Mouse (Mus musculus) E14TG2a.4 (cell line): ENCODE measurements around the gene Litaf.
A peak's percentile ranks its signal among the peaks of the same experiment; 100 is the strongest.

Source experiments
- H3K27me3 ChIP-seq: 2 replicates; pipeline ENCODE4 v1.6.1; 2014; ENCODE audit warnings: low read length, control low read depth; ENCODE audit not compliant: insufficient read depth
- H3K36me3 ChIP-seq: 2 replicates; pipeline ENCODE4 v1.6.1; 2014; ENCODE audit warnings: low read length, control low read depth; ENCODE audit not compliant: insufficient read depth
- H3K4me1 ChIP-seq: replicated peaks from 2 replicates; pipeline ENCODE4 v1.6.1; 2014; ENCODE audit warnings: low read depth, low read length, control low read depth
- H3K4me3 ChIP-seq: replicated peaks from 2 replicates; pipeline ENCODE4 v1.5.1; 2014; ENCODE audit warnings: mild to moderate bottlenecking, low read length
- H3K9me3 ChIP-seq: 2 replicates; pipeline ENCODE4 v1.6.1; 2014; ENCODE audit warnings: low read length, control low read depth
- CTCF ChIP-seq: conservative IDR thresholded peaks from 2 replicates; pipeline ENCODE4 v1.5.1; 2014; ENCODE audit warnings: low read length
- NANOG ChIP-seq: IDR thresholded peaks from 2 replicates; pipeline ENCODE4 v1.6.1; 2014; ENCODE audit warnings: borderline replicate concordance, low read length, mixed read lengths
- POU5F1 ChIP-seq: IDR thresholded peaks from 2 replicates; pipeline ENCODE4 v1.6.1; 2014; ENCODE audit warnings: low read length, borderline replicate concordance

Litaf gene

DNA sequence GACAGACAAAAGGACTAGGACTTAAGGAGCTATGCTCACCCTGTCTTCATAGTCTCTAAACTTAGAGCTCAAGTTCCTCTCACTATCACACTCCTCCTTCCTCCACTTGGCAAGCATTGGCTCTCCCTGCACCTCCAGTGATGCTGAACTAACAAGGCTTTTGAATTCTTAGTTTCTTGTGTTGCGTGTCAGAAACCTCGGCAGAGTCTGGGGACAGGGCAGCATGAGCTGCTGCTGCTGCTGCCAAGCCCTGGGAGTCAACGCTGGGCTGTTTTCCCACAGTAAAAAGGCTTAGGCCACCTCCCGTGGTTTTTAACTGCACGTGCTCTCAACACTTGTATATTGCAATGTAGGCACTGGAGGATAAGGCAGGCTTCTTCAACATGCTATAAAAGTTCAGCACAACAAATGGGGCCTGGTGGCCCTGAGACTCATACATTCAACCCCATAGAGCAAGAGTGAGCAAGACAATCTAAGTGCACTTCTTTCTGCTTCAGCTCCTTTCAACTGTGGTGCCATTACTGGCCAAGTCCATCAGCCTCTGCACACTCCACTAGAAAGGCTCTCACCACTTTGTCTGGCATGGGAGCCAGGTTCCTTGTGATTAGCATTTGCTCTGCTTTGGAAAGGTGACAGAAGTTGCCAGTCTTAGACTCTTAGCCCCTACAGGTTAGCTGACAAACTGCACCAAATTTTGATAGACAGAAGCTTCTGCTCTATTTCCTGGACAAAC, 21.1 kb upstream of the Litaf start:
- H3K9me3 ChIP-seq, result no peaks in the 10 kb centered on the region
- no peaks in the 10 kb centered on the region for H3K27me3 ChIP-seq
- no peak overlapping the region for H3K4me3 ChIP-seq
- TF ChIP-seq CTCF, result no peak
- no peak for TF ChIP-seq NANOG
- TF ChIP-seq POU5F1, result no peak
- H3K4me1 ChIP-seq, result no peaks in the 10 kb centered on the region
- H3K36me3 ChIP-seq, result peaks cover 78% of the 10 kb centered on the region

- Histone ChIP-seq H3K4me3 (no peak overlapping the region), H3K36me3 (peaks cover 78% of the 10 kb centered on the region), H3K4me1 (no peaks in the 10 kb centered on the region), H3K27me3 (no peaks in the 10 kb centered on the region), H3K9me3 (no peaks in the 10 kb centered on the region)
- TF ChIP-seq CTCF (no peak), POU5F1 (no peak), NANOG (no peak)
Observed at GRCm38 (mm10) chr16:11086299-11086698, 20.3 kb upstream of the Litaf start.

DNA sequence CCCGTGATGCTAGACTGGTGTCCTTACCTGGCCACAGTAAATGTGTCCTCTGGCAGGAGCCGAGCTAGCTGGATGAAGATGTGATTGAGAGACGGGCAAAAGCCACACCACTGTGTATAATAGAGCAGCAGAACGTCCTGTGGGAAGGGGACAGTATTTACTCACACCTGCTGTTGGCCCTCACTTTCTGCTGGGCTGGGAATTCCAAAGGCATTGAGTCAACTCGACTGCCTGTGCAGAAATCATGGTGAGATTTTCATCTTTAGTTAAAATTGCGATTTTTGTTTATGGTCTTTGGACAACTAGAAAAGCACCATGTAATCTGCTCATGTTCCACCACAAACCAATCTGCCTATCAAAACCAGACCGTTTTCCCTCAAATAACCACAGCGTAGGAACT, 18.2 kb upstream of the Litaf start:
- Histone ChIP-seq H3K4me3 (no peak overlapping the region), H3K4me1 (no peaks in the 10 kb centered on the region), H3K27me3 (no peaks in the 10 kb centered on the region), H3K9me3 (no peaks in the 10 kb centered on the region), H3K36me3 (peaks cover 79% of the 10 kb centered on the region)
- TF ChIP-seq POU5F1, result no peak
- no peak for TF ChIP-seq NANOG
- no peak for TF ChIP-seq CTCF

DNA sequence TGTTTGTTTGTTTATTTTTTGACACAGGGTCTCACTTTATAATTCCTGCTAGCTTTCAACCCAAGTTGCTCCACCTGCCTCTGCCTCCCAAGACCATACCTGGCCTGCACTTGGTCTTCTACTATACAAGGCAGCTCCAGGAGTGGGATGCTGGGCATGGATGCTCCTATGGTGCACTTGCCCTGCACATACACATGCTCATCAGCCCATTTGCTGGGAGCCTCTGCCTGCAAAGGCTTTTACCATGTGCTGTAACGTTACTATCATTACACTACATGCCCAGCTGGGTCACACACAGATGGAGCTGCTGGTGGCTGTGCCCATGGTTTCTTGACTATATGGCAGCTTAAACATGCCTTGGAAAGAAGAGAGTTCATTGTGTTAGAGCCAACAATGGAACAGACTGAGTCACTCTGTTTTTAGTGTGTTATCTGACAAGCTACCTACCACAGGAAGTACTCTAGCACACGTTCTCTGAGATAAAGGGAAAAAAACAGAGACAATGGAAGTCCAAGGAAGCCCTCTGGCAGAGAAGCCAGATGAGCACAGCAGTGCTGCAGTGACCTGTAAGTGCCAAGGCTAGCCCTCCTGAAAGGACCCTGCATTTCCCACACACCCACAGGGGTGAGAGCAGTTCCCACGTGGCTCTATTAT, 12.4 kb upstream of the Litaf start:
- no peak overlapping the region for H3K4me3 ChIP-seq
- no peak for TF ChIP-seq NANOG
- TF ChIP-seq POU5F1, result no peak
- TF ChIP-seq CTCF, result no peak

GRCm38 (mm10) chr16:11077601-11078201, 11.7 kb upstream of the Litaf start:
- no peaks in the 10 kb centered on the region for H3K27me3 ChIP-seq
- TF ChIP-seq CTCF (no peak), POU5F1 (no peak), NANOG (no peak)

More for the DNA sequence above, 12.4 kb upstream of the Litaf start:
- H3K9me3 ChIP-seq, result no peaks in the 10 kb centered on the region
- peaks cover 89% of the 10 kb centered on the region for H3K36me3 ChIP-seq
- peaks cover 23% of the 10 kb centered on the region for H3K4me1 ChIP-seq
- H3K27me3 ChIP-seq, result no peaks in the 10 kb centered on the region

DNA sequence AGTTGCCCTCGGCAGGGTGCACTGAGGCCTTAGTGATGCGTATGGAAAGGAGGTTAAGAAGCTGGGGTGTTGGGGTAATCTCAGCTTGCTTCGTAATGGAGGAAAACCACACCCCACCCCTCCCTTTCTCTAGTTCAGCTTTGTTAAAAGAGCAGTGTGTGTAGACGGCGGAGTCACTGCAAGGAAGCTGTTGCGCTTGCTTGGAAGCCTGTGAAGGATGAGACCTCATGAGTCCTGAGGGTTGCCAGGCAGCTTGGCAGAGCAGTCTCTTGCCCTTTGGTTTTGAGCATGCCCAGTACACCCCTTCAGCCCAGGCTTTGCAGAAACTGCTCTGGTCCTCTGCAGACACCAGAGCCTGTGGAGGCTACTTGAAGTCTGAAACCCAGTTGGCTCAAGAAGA, 7.1 kb upstream of the Litaf start:
- Histone ChIP-seq H3K4me1 (peaks cover 47% of the 10 kb centered on the region), H3K4me3 (0 out of 2 replicates have a peak overlapping the region, but pooled peaks have one; percentile 32), H3K27me3 (peaks cover 8% of the 10 kb centered on the region), H3K9me3 (no peaks in the 10 kb centered on the region), H3K36me3 (peaks cover 56% of the 10 kb centered on the region)
- TF ChIP-seq NANOG (no peak), CTCF (no peak), POU5F1 (no peak)

More at GRCm38 (mm10) chr16:11077601-11078201, 11.7 kb upstream of the Litaf start:
- no peak overlapping the region for H3K4me3 ChIP-seq
- no peaks in the 10 kb centered on the region for H3K9me3 ChIP-seq
- H3K36me3 ChIP-seq, result peaks cover 82% of the 10 kb centered on the region
- H3K4me1 ChIP-seq, result peaks cover 29% of the 10 kb centered on the region

DNA sequence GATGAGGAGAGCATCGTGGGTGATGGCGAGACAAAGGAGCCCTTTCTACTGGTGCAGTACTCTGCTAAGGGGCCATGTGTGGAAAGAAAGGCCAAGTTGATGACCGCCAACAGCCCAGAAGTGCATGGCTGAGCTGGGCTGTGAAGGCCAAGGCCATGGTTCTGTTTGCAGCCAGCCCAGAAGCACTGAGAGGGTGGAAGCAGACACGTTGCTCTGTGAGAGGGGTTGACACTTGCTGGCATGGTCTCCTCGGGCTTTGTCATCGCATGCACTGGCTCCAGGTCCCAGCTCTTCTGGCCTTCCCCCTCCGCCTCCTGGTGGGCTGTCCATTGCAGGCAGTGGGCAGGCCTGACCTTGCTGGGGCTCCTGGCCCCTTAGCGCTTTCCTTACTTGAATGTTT, 6.5 kb upstream of the Litaf start:
- Histone ChIP-seq H3K9me3 (no peaks in the 10 kb centered on the region), H3K36me3 (peaks cover 50% of the 10 kb centered on the region), H3K4me1 (peaks cover 48% of the 10 kb centered on the region), H3K4me3 (peak overlapping the region; percentile 32; the same call in 1 of the 2 replicates), H3K27me3 (peaks cover 14% of the 10 kb centered on the region)
- no peak for TF ChIP-seq CTCF
- no peak for TF ChIP-seq POU5F1
- no peak for TF ChIP-seq NANOG

- TF ChIP-seq CTCF (no peak), POU5F1 (no peak)
Observed at GRCm38 (mm10) chr16:11071887-11072286, 5.9 kb upstream of the Litaf start.

DNA sequence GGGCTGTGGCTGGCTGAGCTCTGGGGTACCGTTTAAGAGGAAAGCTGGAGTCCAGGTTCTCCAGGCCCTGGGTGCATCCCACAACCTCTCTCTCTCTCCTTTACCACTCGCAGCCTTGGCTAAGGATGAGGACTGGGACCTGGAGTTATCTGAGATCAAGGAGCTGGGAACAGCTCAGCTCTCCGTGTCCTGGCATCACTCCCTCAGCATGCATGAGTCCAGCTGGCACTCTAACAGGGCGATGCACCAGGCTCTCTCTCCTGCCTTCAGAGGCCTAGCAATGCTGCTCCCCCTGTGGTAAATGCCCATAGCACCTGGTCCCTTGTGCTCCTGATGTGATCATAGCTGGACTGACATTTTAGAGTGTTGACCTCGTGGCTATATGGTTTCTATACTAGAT, 5.2 kb upstream of the Litaf start:
- Histone ChIP-seq H3K27me3 (peaks cover 22% of the 10 kb centered on the region), H3K9me3 (no peaks in the 10 kb centered on the region), H3K4me3 (no peak overlapping the region), H3K36me3 (peaks cover 44% of the 10 kb centered on the region), H3K4me1 (peaks cover 55% of the 10 kb centered on the region)
- TF ChIP-seq CTCF (no peak), POU5F1 (no peak), NANOG (no peak)

More at GRCm38 (mm10) chr16:11071887-11072286, 5.9 kb upstream of the Litaf start:
- peaks cover 49% of the 10 kb centered on the region for H3K36me3 ChIP-seq
- H3K9me3 ChIP-seq, result no peaks in the 10 kb centered on the region
- peaks cover 54% of the 10 kb centered on the region for H3K4me1 ChIP-seq
- H3K27me3 ChIP-seq, result peaks cover 20% of the 10 kb centered on the region
- H3K4me3 ChIP-seq, result no peak overlapping the region
